Mouse (Mus musculus) ovary, postnatal 14 days (tissue): Measurements from ENCODE around the gene Fkbp5.
A peak's percentile ranks its signal among the peaks of the same experiment; 100 is the strongest.

Source experiments
- DNase-seq: peaks from one replicate; pipeline ENCODE4 v3.0.0; 2022; ENCODE audit warnings: low spot score

The Fkbp5 gene

GRCm38 (mm10) chr17:28523355-28524008 lies 6.2 kb upstream of the Fkbp5 start:
- DNase-seq = no peak

DNA sequence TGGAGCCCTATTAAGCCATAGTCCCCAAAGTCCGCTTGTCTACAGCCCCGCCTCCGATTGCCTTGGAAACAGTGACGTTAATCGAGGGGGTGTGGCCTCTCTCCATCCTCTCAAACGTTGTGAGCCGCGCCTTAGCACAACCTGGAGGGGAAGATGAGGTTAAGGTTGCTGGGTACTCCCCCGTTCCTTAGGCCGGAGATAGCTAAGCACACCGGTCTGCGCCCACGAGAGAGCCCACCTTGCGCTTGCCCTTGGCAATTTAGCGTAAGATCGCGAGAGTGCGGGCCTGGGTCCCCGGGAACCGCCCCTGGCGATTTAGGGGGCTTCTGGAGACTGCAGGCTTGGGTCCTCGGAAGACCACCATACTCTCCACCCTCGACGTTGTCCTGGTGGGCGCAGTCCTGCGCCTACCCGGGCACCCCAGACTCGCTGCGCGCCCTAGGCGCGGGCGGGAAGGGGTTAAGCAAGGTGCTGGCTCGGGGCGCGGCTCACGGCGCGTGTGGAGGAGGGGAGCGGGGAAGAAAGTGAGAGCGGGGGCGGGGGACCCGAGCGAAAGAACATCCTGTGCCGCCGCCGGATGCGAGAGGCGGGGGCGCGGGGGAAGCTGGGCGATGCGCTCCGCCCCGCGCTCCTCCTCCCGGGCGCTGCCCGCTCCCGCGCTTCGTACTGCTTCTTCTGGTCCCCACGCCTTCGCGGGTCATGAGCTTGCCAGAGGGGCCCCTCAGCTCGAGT lies 5.5 kb upstream of the Fkbp5 start:
- DNase-seq = peak; percentile 71

DNA sequence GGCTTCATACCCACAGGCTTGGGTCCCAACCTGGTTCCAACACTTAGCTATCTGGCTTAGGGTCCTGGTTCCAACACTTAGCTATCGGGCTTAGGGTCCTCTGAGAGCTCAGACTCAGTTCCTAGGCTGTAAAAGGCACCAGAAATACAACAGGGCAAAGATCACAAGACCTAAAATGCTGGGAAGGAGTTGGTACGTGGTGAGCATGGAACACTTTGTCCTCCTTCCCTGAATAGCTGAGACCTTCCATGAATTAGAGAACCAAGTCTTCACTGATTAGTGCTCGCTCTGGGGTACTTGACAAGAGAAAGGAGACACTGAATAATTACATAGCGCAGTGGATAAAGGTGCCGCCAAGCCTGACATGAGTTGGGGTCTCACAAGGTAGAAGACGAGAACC lies 4.6 kb upstream of the Fkbp5 start:
- no peak for DNase-seq

GRCm38 (mm10) chr17:28521071-28521726 lies 3.9 kb upstream of the Fkbp5 start:
- DNase-seq = no peak

GRCm38 (mm10) chr17:28520561-28520960 lies 3.2 kb upstream of the Fkbp5 start:
- DNase-seq = no peak

GRCm38 (mm10) chr17:28519827-28520226 lies 2.5 kb upstream of the Fkbp5 start:
- no peak for DNase-seq

DNA sequence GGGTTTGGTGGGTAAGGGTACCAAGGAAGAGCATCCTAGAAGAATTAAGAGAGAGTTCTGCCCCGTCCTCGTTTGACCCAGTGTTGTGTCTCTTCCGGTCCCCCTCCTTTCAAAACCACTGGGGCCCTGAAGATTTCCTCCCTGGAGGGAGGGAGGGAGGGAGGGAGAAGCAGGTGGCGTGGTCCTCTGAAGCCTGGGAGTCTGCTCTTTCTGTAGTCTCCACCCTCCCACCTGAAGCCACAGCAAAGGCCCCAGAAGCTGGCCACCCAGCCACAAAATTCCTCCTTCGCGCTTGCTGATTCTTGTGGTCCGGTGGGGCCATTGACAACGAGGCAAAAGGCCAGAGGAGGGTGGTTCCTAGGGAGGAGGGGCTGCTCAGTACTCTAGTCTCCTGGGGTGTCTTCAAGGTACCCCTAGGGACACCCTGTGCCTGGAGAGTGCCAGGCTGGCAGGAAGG lies 1.3 kb upstream of the Fkbp5 start:
- no peak for DNase-seq

GRCm38 (mm10) chr17:28517956-28518614 lies 758 bp upstream of the Fkbp5 start:
- peak; percentile 74 for DNase-seq

DNA sequence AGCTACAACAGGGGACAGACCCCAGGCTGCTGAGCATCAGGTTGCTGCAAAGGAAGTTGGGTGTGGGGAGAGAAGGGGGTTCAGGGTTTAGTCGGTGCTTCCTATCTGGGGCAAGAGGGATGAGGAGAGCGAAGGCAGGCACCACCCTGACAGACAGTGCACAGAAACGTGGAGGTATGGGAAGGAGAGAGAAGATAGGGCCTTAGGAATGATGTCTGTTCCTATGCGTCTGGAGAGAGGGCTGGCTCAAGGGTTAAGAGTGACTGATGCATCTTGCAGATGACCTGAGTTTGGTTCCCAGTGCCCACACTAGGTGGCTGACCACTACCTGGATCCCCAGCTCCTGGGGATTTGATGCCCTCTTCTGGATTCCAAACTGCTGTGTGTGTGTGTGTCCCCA lies 446 bp downstream of the Fkbp5 start:
- no peak for DNase-seq

- no peak for DNase-seq
These were observed 1.6 kb downstream of the Fkbp5 start for GRCm38 (mm10) chr17:28515431-28516341.

GRCm38 (mm10) chr17:28514555-28514954 lies 2.8 kb downstream of the Fkbp5 start:
- DNase-seq = no peak

- no peak for DNase-seq
These were observed 3.5 kb downstream of the Fkbp5 start for GRCm38 (mm10) chr17:28513844-28514243.

GRCm38 (mm10) chr17:28513337-28513736 lies 4.0 kb downstream of the Fkbp5 start:
- no peak for DNase-seq

DNA sequence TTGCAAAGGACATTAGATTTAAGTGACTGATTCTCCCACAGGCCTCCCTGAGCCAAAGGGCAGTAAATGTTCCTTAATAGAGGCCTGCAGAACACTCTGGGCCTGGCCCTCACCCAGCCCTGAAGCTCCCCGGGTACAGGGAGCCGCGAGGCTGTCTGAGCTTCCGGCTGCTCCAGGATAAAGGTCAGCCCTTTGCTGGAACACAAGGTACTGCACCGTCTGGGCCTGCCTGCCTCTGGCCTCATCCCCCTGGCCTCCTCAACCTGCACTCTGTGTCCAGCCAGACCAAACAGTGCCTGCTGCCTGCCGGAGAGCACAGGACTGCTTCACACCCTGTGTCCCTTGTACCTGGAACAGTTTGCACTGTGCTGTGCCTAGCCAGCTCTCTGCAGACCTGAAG lies 4.6 kb downstream of the Fkbp5 start:
- no peak for DNase-seq

- no peak for DNase-seq
These were observed 5.4 kb downstream of the Fkbp5 start for GRCm38 (mm10) chr17:28511616-28512541.

DNA sequence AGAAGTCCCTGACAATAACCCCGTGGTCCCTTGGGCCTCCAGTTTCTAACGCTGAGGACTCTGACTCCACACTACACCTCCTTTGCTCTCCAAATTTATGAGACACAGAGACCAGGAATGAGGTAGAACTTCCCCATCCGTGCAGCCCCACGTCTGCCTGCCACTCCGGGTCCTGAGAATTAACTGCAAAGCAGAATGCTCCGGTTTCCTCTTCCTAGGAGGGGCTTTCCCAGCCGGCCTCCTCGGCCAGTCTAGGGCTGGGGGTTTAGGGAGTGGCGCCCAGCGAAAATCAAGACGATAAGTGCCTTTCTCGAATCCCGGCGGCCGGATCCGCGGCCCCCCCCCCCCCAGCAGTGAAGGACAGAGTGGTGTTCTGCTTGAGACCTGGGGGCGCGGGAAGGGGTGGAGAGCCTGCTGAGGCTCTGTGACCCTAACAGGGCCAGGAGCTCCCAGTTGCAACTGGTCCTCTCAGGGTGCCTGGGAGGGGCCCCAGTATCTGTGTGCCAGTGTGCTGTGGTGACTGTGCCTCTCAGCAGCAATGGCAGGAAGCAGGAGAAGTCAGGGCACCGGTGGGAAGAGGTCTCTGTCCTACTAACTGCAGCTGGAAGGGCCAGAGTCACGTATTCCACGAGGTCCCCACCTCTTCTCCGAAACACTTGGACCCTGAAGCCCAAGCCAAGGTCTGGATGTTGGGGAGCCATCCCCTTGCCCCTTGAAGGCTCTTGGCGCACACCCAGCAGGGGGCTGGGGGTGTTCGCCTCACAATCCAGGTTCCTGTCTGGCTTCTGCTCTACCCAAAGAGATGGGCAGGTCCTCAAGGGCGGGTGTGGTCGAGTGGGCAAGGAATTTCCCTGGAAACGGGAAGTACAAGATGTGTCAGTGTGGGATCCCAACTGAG lies 6.6 kb downstream of the Fkbp5 start:
- no peak for DNase-seq

DNA sequence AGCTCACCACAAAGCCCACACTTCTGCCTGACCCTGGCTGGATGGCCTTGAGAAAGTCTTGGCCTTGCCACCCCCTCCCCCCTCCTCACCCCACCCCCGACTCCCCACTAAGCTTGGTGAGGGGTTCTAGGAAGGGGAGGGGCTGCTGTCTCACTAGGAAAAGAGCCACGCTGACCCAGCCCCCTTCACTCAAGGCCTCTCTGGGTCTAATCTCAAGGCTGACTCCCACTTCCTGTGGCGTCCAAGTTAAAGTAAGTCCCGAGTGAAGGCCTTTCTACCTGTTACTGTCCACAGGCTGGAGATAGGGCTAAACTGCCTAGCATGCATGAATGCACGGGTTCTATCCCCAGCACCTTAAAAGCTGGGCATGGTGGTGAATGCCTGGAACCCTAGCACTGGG lies 9.8 kb downstream of the Fkbp5 start:
- DNase-seq = no peak

GRCm38 (mm10) chr17:28506895-28507294 lies 10.4 kb downstream of the Fkbp5 start:
- no peak for DNase-seq

GRCm38 (mm10) chr17:28505591-28505990 lies 11.7 kb downstream of the Fkbp5 start:
- DNase-seq = no peak
